Mouse (Mus musculus) midbrain, embryonic 14.5 days (tissue): ENCODE results near the gene Gm13090. TPM values are rescaled to one million over a fixed set of nuclear protein-coding genes. Genes with fewer than 3 reads are reported as not detected.

ENCODE experiments used
- ATAC-seq: fragments of 200-750 bp; cut with Nextera tagmentation; 2 replicates; pipeline ENCODE4 v1.8.0; 2017; ENCODE audit warnings: moderate number of reproducible peaks, moderate library complexity; ENCODE audit not compliant: low FRiP score, low TSS enrichment
- DNase-seq: peaks from one replicate; pipeline ENCODE4 v3.0.0-alpha.2; 2015
- H3K27ac ChIP-seq: fragments of 300-500 bp; sonication (generic); replicated peaks from 2 replicates; pipeline ENCODE4 v1.5.1; 2014; ENCODE audit warnings: mild to moderate bottlenecking, low read depth, low read length, moderate library complexity
- H3K27me3 ChIP-seq: fragments of 300-500 bp; sonication (generic); 2 replicates; pipeline ENCODE4 v1.6.1; 2014; ENCODE audit warnings: low read length, control low read depth, mixed read lengths; ENCODE audit not compliant: control insufficient read depth, insufficient read depth
- H3K36me3 ChIP-seq: fragments of 300-500 bp; sonication (generic); 2 replicates; pipeline ENCODE4 v1.6.1; 2014; ENCODE audit warnings: low read length, control low read depth; ENCODE audit not compliant: control insufficient read depth, insufficient read depth
- H3K4me1 ChIP-seq: fragments of 300-500 bp; sonication (generic); 2 replicates; pipeline ENCODE4 v1.6.1; 2014; ENCODE audit warnings: mild to moderate bottlenecking, antibody characterized with exemption, low read length, control low read depth; ENCODE audit not compliant: control insufficient read depth, insufficient read depth
- H3K4me2 ChIP-seq: fragments of 300-500 bp; sonication (generic); 2 replicates; pipeline ENCODE4 v1.6.1; 2014; ENCODE audit warnings: mild to moderate bottlenecking, low read length, moderate library complexity
- H3K4me3 ChIP-seq: fragments of 300-500 bp; sonication (generic); replicated peaks from 2 replicates; pipeline ENCODE4 v1.5.1; 2014; ENCODE audit warnings: low read depth, low read length
- H3K9ac ChIP-seq: fragments of 300-500 bp; sonication (generic); replicated peaks from 2 replicates; pipeline ENCODE4 v1.6.1; 2014; ENCODE audit warnings: mild to moderate bottlenecking, low read length, moderate library complexity
- H3K9me3 ChIP-seq: fragments of 300-500 bp; sonication (generic); 2 replicates; pipeline ENCODE4 v1.6.1; 2016; ENCODE audit warnings: low read length, control low read depth, mixed read lengths; ENCODE audit not compliant: control insufficient read depth
- WGBS: fragments of 180-500 bp; shearing (Covaris S2); extraction: QIAGEN DNeasy Blood & Tissue Kit; methylation state at CpG from one replicate; pipeline ENCODE4 v1.1.7; 2014; 5-methylcytosine and 5-hydroxymethylcytosine counted together
- polyA plus RNA-seq: library from polyadenylated mRNA; unstranded; fragments of >200 nt; fragmentation: Nextera tagmentation; extraction: Ambion mirVana; gene quantifications from 2 replicates; pipeline ENCODE4 v1.2.1, GENCODE M21; 2014

The Gm13090 gene
- polyA plus RNA-seq, 1 experiment from 2014 or later: 0.50 TPM

DNA sequence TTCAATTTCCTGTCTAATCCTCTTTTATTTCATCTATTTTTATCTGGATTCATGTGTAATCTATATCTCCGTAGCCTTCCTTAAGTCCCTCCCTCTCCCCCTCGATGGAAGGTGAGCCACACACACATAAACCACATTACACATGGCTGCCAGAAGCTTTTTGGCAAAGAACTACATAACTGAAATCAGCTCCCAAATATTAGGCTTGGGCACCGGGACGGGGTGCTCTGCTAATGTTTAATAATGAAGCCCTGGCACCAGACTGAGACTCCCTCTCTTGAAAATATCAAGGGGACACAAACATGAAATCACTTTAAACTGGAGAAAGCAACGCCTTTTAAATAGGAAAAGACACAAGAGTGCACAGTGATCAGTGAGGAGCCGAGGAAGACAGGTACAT lies 16.5 kb downstream of the Gm13090 start:
- ATAC-seq: no peak
- Histone ChIP-seq H3K4me1 (peaks cover 37% of the 10 kb centered on the region), H3K4me3 (peak overlapping the region; percentile 85), H3K27me3 (no peaks in the 10 kb centered on the region), H3K4me2 (peak overlapping the region; percentile 59), H3K9me3 (no peaks in the 10 kb centered on the region), H3K9ac (peak overlapping the region; percentile 89), H3K27ac (peak overlapping the region; percentile 32; the same call in 1 of the 2 replicates), H3K36me3 (no peaks in the 10 kb centered on the region)
- no peak for DNase-seq
- 61% methylated on average over 6 of the region's 6 CpGs for WGBS

DNA sequence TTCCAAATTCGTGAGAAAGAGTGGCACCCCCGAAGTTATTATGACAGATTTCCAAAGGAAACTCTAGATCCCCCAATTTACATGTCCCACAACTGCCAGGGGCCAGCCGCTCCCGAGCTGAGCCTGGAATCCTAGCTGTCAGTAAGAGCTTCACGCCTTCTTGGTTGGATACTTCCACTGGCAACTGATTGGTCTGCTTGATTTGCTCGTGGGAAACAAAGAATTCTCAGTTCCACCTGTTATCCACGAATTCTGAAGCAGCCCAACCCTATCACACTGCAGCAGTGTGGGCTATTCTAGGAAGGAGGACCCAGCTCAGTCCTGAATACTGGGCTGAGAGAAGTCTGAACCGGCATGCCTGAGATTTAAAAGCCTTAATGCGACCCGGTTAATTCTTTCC lies 17.1 kb downstream of the Gm13090 start:
- WGBS: 11% methylated on average over 10 of the region's 10 CpGs
- ATAC-seq: no peak
- H3K4me3 ChIP-seq: peak overlapping the region; percentile 85
- no peaks in the 10 kb centered on the region for H3K9me3 ChIP-seq
- H3K36me3 ChIP-seq: no peaks in the 10 kb centered on the region
- DNase-seq: peak; percentile 58
- peak overlapping the region; percentile 59 for H3K4me2 ChIP-seq
- no peaks in the 10 kb centered on the region for H3K27me3 ChIP-seq
- H3K27ac ChIP-seq: peak overlapping the region; percentile 50; the same call in 1 of the 2 replicates
- peak overlapping the region; percentile 89 for H3K9ac ChIP-seq
- H3K4me1 ChIP-seq: peaks cover 37% of the 10 kb centered on the region

DNA sequence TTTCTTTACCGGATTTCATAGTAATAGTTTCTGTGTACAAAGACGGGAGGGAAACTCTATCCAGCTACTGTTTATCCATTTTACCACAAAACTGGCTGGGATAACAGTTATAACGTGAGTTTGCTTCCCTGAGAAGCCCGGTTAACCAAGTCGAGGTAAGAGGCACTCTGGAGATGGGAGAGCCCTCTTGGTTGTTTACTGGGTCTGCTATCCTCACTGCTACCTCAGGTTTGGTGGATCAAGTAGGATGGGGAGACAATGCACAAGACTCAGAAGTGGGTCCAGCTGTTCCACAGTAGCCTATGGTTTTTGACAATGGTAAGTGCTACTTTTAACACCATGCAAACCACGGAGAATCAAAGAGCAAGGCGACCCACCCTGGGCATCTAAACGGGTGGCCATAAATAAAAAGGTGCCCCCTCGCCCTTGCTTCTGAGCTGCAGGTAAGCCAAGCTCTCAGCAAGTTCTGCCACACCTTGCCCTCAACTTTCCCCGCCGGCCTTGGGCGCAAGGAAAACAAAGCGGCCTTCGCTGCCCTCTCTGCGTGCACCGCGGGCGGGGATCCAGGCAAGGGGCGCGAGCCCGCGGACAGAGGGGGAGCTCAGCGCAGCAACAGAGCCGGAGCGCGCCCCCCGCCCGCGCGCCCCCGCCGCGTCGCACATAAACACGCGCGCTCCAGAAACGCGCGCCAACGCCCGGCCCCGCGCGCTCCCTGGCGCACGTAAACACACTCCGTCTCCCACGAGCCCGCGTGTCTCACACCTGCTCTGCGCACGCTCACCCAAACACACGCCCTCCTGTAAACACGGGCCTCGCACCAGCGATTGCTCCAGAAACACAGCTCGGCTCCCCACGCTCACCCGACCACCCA lies 18.0 kb downstream of the Gm13090 start:
- H3K27ac ChIP-seq: peak overlapping the region; percentile 98
- no peaks in the 10 kb centered on the region for H3K36me3 ChIP-seq
- H3K4me2 ChIP-seq: peak overlapping the region; percentile 59
- H3K9ac ChIP-seq: peak overlapping the region; percentile 89
- DNase-seq: peak; percentile 90
- no peaks in the 10 kb centered on the region for H3K27me3 ChIP-seq
- H3K4me3 ChIP-seq: peak overlapping the region; percentile 85
- peak; percentile 51 for ATAC-seq
- H3K4me1 ChIP-seq: peaks cover 33% of the 10 kb centered on the region
- no peaks in the 10 kb centered on the region for H3K9me3 ChIP-seq
- WGBS: 3% methylated on average over 60 of the region's 60 CpGs

DNA sequence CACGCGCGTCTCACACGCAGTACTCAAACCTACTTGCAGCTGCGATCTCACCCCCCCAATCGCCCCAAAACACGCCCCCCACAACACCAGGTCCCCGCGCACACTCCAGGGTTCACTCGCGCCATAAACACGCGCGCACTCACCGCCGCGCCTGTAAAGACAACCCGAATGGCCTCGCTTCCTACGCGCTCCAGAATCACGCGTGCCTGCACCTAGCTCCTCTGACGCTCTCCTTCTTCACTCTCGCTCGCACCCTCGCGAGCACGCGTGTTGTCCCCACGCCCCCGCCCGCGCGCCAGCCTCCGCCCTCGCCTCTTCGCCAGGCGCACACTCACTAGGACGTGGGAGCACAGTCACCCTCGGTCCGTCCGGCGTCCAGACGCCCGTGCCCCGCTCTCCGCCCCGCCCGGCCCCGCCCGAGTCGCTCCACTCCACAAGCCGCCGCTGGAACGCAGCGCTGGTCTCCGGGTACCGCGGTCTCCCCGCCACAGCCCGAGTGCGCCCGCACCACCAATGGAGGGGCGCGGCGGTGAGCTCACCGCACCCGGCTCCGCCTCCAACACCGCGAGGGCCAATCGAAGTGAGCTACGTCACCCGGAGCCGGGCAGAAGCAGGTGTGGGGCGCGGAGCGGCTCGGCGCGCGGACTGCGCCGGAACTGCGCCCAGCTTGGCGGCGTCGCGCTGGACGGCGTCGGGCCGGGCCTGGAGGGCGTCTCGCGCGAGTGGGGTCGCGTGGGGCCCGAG lies 18.8 kb downstream of the Gm13090 start:
- Histone ChIP-seq H3K9ac (peak overlapping the region; percentile 89), H3K36me3 (no peaks in the 10 kb centered on the region), H3K4me1 (peaks cover 28% of the 10 kb centered on the region), H3K27me3 (no peaks in the 10 kb centered on the region), H3K27ac (peak overlapping the region; percentile 98), H3K4me3 (peak overlapping the region; percentile 85), H3K4me2 (peak overlapping the region; percentile 59), H3K9me3 (no peaks in the 10 kb centered on the region)
- ATAC-seq: peak; percentile 97
- under 1% methylated on average over 100 of the region's 101 CpGs for WGBS
- peak; percentile 98 for DNase-seq

DNA sequence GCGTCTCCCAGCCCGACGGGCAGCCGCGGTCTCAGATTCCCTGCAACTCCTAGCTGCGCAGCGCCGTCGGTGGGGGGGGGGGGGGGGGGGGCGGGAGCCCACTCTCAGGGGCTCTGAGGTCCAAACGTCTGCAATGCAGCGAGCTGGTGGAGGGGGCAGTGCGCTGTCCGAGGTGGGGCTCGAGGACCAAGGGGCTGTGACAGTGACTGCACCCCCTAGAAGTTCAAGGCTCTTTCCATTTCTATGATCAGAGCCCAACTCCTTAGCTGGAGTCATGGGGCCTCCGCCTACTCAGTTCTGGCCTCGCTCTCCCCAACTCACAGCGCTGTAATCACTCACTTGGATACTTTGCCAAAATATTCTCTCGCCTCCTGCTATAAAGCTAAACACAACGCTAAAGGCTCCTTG lies 19.5 kb downstream of the Gm13090 start:
- peak; percentile 10; the same call in 1 of the 2 replicates for ATAC-seq
- H3K36me3 ChIP-seq: no peaks in the 10 kb centered on the region
- WGBS: 2% methylated on average over 15 of the region's 20 CpGs
- H3K9ac ChIP-seq: peak overlapping the region; percentile 89
- peak overlapping the region; percentile 98 for H3K27ac ChIP-seq
- H3K4me1 ChIP-seq: peaks cover 28% of the 10 kb centered on the region
- H3K4me3 ChIP-seq: peak overlapping the region; percentile 85
- no peaks in the 10 kb centered on the region for H3K27me3 ChIP-seq
- peak; percentile 34 for DNase-seq
- H3K9me3 ChIP-seq: no peaks in the 10 kb centered on the region
- peak overlapping the region; percentile 59 for H3K4me2 ChIP-seq

DNA sequence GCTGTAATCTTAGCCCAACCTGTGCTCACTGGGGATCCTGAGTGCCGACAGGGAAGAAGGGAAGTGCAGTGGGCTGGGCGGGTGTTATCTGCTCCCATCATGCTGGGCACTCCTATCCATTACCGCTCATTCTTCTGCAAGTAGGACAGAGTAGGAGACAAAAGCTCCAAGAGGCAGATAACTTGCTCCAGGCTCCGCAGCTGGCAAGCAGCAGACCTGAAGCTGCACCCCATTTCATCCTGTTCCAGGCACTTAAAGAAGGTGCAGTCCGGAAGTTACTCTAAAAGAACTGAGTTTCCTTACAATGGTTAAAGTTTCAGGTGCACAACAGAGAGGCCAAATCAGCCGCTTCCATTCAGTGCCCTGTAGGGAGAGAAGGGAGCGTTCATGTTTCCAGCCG lies 21.9 kb downstream of the Gm13090 start:
- ATAC-seq (no peak), DNase-seq (no peak)
- 70% methylated on average over 8 of the region's 8 CpGs for WGBS
- no peaks in the 10 kb centered on the region for H3K27me3 ChIP-seq
- H3K4me2 ChIP-seq: no peak overlapping the region
- no peak overlapping the region for H3K4me3 ChIP-seq
- H3K4me1 ChIP-seq: peaks cover 6% of the 10 kb centered on the region
- H3K27ac ChIP-seq: no peak overlapping the region
- H3K9ac ChIP-seq: no peak overlapping the region
- H3K36me3 ChIP-seq: no peaks in the 10 kb centered on the region
- no peaks in the 10 kb centered on the region for H3K9me3 ChIP-seq

DNA sequence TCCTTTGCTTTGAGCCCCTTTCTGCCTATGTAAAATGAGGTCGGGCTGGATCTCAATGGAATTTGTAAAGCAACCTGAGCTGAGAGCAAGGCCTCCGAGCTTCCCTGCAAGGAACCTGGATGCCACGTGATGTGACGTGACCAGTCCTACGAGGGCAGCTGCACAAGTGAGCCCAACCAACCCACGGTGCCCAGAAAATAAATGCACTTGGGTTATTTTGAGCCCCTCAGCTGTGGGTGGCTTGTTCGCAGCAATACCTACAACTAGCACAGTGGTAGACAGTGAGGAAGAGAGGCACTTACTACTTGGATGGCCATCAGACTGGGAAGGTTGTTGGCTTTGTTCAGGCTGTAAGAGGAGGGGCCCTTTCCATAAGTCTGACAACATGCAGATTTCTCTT lies 25.2 kb downstream of the Gm13090 start:
- ATAC-seq: no peak
- no peak overlapping the region for H3K4me2 ChIP-seq
- H3K27me3 ChIP-seq: no peaks in the 10 kb centered on the region
- no peak overlapping the region for H3K9ac ChIP-seq
- 91% methylated on average over 7 of the region's 7 CpGs for WGBS
- no peak for DNase-seq
- no peaks in the 10 kb centered on the region for H3K4me1 ChIP-seq
- no peak overlapping the region for H3K27ac ChIP-seq
- H3K36me3 ChIP-seq: peaks cover 2% of the 10 kb centered on the region; the same call in 1 of the 2 replicates
- no peak overlapping the region for H3K4me3 ChIP-seq
- H3K9me3 ChIP-seq: no peaks in the 10 kb centered on the region

DNA sequence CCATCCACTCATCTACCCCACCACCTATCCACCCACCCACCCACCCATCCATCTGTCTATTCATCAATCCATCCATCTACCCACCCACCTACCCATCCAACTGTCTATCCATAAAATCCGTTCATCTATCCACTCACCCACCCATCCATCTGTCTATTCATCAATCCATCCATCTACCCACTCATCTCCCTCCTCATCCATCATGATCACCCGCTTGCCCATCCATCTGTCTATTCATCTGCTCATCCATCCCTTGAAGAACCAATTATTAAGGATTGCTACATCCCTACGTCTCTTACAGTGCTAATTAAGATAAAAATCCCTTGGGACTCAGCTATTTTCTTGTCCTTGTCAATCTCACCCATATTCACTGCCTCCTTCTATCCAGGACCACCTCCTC lies 29.5 kb downstream of the Gm13090 start:
- Histone ChIP-seq H3K27me3 (no peaks in the 10 kb centered on the region), H3K4me1 (no peaks in the 10 kb centered on the region), H3K36me3 (peaks cover 33% of the 10 kb centered on the region), H3K4me3 (no peak overlapping the region), H3K9me3 (no peaks in the 10 kb centered on the region), H3K27ac (no peak overlapping the region), H3K9ac (no peak overlapping the region), H3K4me2 (no peak overlapping the region)
- no peak for ATAC-seq
- 81% methylated on average over 3 of the region's 3 CpGs for WGBS
- no peak for DNase-seq
